Mouse (Mus musculus) erythroblast, embryonic 14.5 days (primary cell): Measurements from ENCODE around the gene Crybg1. TPM values are rescaled to one million over a fixed set of nuclear protein-coding genes. Genes with fewer than 3 reads are reported as not detected.

Experiments used
- H3K27me3 ChIP-seq: 2 replicates; pipeline ENCODE4 v1.6.1; 2012; ENCODE audit warnings: inconsistent platforms; ENCODE audit not compliant: control insufficient read depth
- H3K36me3 ChIP-seq: 2 replicates; pipeline ENCODE4 v1.6.1; 2012; ENCODE audit warnings: mild to moderate bottlenecking, inconsistent platforms; ENCODE audit not compliant: control insufficient read depth
- H3K4me1 ChIP-seq: 2 replicates; pipeline ENCODE4 v1.6.1; 2012; ENCODE audit warnings: inconsistent platforms; ENCODE audit not compliant: control insufficient read depth
- H3K4me3 ChIP-seq: replicated peaks from 2 replicates; pipeline ENCODE3; 2012; ENCODE audit warnings: moderate library complexity, mild to moderate bottlenecking, inconsistent platforms
- H3K9me3 ChIP-seq: 2 replicates; pipeline ENCODE4 v1.6.1; 2012; ENCODE audit warnings: low read length, inconsistent platforms, mixed read lengths; ENCODE audit not compliant: control insufficient read depth
- GATA1 ChIP-seq: IDR thresholded peaks from 2 replicates; pipeline ENCODE4 v1.6.1; 2012; ENCODE audit warnings: low read length, inconsistent platforms, mixed read lengths
- TAL1 ChIP-seq: IDR thresholded peaks from 3 replicates; pipeline ENCODE4 v1.6.1; 2012; ENCODE audit warnings: low read length, inconsistent platforms, mixed read lengths
- polyA plus RNA-seq: library from polyadenylated mRNA; stranded (reverse); fragments of >175 nt; gene quantifications from 2 replicates; pipeline ENCODE4 v1.2.3, GENCODE M21; 2012

Gene Crybg1
- polyA plus RNA-seq, 1 experiment, result 0.01 TPM

DNA sequence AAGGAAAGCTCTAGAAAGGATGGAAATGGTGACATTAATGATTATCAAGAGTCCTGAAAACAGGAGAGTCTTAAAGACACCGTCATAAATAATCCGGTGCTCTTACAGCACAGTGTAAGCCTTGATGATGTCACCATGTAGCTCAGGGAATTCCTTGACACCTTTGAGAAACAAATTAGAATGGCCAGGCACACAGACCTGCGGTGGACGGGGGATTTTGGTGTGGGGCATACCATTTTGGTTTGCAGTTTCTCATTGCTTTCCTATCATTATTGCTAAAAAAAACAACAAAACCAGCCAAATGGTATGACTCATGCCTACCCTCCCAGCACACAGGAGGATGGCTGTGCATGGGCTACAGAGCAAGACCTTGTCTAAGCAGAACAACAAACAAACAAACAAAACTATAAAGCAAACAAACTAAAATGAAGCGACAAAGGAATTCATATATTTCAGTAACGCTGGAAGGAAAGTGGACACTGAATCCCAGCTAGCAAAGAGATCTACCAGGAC is 82.7 kb downstream of the Crybg1 start:
- H3K4me1 ChIP-seq, result peaks cover 7% of the 10 kb centered on the region
- H3K4me3 ChIP-seq, result no peak overlapping the region
- no peaks in the 10 kb centered on the region for H3K9me3 ChIP-seq
- H3K36me3 ChIP-seq, result no peaks in the 10 kb centered on the region
- no peaks in the 10 kb centered on the region for H3K27me3 ChIP-seq
- TF ChIP-seq GATA1 (no peak), TAL1 (no peak)

DNA sequence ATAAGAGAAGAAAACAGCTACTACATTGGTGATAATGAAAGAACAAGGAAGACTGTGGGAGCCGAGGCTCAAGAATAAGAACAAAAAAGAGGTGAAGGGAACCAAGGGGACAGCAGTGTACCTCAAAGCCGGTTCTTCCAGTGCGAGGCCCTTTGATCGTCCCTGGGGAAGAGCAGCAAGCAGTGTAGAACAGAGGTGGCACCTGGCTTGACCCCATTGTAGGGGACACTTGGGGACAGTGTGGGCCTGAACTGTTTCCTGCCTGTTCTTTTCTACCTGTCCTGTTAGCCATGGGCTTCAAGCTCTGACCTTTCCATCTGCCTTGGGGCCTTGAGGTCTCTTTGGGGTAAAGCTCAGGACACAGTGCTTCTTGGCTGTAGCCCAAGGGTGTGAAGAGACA is 85.7 kb downstream of the Crybg1 start:
- Histone ChIP-seq H3K4me3 (no peak overlapping the region), H3K4me1 (no peaks in the 10 kb centered on the region), H3K36me3 (no peaks in the 10 kb centered on the region), H3K9me3 (no peaks in the 10 kb centered on the region), H3K27me3 (no peaks in the 10 kb centered on the region)
- TF ChIP-seq GATA1, result no peak
- TF ChIP-seq TAL1, result no peak

DNA sequence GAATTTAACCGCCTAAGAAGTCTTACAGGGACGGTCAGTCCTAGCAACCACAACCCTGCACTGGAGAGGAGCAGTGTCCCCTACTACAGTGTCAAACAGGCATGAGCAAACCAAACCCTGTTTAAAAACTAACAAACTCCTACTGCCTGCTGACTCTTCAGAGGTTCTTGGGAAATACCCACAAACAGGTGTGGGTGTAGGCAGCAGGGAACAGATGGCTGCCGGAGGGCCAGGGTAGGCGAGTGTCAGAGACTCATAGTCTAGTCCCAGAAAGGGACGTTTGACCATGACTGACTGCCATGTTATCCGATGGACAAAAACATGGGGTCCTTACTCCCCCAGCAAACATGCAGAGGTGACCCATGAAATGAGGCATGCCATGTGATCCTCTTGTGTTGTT is 97.7 kb downstream of the Crybg1 start:
- Histone ChIP-seq H3K36me3 (no peaks in the 10 kb centered on the region), H3K9me3 (no peaks in the 10 kb centered on the region), H3K4me3 (no peak overlapping the region), H3K27me3 (no peaks in the 10 kb centered on the region), H3K4me1 (no peaks in the 10 kb centered on the region)
- no peak for TF ChIP-seq TAL1
- TF ChIP-seq GATA1, result no peak

GRCm38 (mm10) chr10:44044727-44045126 is 103.9 kb downstream of the Crybg1 start:
- Histone ChIP-seq H3K9me3 (no peaks in the 10 kb centered on the region), H3K4me3 (no peak overlapping the region)
- no peak for TF ChIP-seq TAL1
- TF ChIP-seq GATA1, result no peak

GRCm38 (mm10) chr10:44043630-44044029 is 105.0 kb downstream of the Crybg1 start:
- H3K4me3 ChIP-seq, result no peak overlapping the region
- no peaks in the 10 kb centered on the region for H3K4me1 ChIP-seq
- H3K36me3 ChIP-seq, result no peaks in the 10 kb centered on the region
- TF ChIP-seq TAL1, result no peak
- no peak for TF ChIP-seq GATA1
- no peaks in the 10 kb centered on the region for H3K9me3 ChIP-seq
- no peaks in the 10 kb centered on the region for H3K27me3 ChIP-seq

More at GRCm38 (mm10) chr10:44044727-44045126, 103.9 kb downstream of the Crybg1 start:
- H3K36me3 ChIP-seq, result no peaks in the 10 kb centered on the region
- H3K27me3 ChIP-seq, result no peaks in the 10 kb centered on the region
- H3K4me1 ChIP-seq, result no peaks in the 10 kb centered on the region

- Histone ChIP-seq H3K27me3 (no peaks in the 10 kb centered on the region), H3K4me1 (no peaks in the 10 kb centered on the region), H3K4me3 (no peak overlapping the region), H3K9me3 (no peaks in the 10 kb centered on the region), H3K36me3 (no peaks in the 10 kb centered on the region)
- no peak for TF ChIP-seq GATA1
- no peak for TF ChIP-seq TAL1
These were observed 109.5 kb downstream of the Crybg1 start for GRCm38 (mm10) chr10:44039185-44039584.

GRCm38 (mm10) chr10:44037918-44038544 is 110.6 kb downstream of the Crybg1 start:
- TF ChIP-seq TAL1 (no peak), GATA1 (no peak)
- H3K4me3 ChIP-seq, result no peak overlapping the region
- no peaks in the 10 kb centered on the region for H3K9me3 ChIP-seq
- no peaks in the 10 kb centered on the region for H3K27me3 ChIP-seq
- no peaks in the 10 kb centered on the region for H3K4me1 ChIP-seq
- H3K36me3 ChIP-seq, result no peaks in the 10 kb centered on the region

DNA sequence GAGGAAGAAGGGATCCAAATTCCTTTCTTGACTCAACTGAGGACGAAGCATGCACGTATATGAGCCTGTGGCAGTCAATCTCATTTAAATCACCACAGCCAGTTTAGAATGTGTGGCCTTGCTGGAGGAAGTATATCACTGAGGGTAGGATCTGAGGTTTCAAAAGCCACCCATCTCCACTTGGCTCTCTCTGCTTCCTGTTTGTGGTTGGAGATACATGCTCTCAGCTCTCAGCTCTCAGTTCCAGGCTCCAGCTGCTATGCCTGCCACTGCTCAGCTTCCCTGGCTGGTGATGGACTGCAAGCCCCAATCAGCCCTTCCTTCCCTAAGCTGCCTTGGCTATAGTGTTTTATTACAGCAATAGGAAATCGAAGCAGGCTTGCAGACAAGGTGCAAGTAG is 119.1 kb downstream of the Crybg1 start:
- H3K4me1 ChIP-seq, result no peaks in the 10 kb centered on the region
- H3K36me3 ChIP-seq, result no peaks in the 10 kb centered on the region
- no peak overlapping the region for H3K4me3 ChIP-seq
- no peak for TF ChIP-seq GATA1
- no peak for TF ChIP-seq TAL1
- no peaks in the 10 kb centered on the region for H3K27me3 ChIP-seq
- no peaks in the 10 kb centered on the region for H3K9me3 ChIP-seq

- Histone ChIP-seq H3K4me1 (no peaks in the 10 kb centered on the region), H3K4me3 (no peak overlapping the region), H3K9me3 (no peaks in the 10 kb centered on the region), H3K27me3 (no peaks in the 10 kb centered on the region), H3K36me3 (no peaks in the 10 kb centered on the region)
- TF ChIP-seq TAL1, result no peak
- TF ChIP-seq GATA1, result no peak
These were observed 121.4 kb downstream of the Crybg1 start for GRCm38 (mm10) chr10:44027226-44027625.

DNA sequence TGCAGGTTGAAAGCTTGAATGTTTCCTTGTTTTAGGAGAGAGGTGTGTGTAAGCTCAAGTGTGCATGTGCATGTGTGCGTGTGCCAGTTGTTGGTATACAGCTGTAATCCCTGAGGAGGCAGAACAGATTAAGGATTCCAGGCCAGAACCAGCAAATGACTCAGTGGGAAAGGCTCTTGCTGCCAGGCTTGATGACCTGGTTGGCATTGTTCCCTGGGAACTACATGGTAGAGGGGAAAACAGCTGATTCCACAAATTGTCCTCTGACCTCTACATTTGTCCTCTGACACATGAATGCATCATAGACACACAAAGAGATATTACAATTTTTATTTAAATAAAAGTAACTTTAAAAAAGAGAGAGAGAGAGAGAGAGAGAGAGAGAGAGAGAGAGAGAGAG is 122.5 kb downstream of the Crybg1 start:
- H3K9me3 ChIP-seq, result no peaks in the 10 kb centered on the region
- no peaks in the 10 kb centered on the region for H3K36me3 ChIP-seq
- no peaks in the 10 kb centered on the region for H3K4me1 ChIP-seq
- H3K27me3 ChIP-seq, result no peaks in the 10 kb centered on the region
- H3K4me3 ChIP-seq, result no peak overlapping the region
- no peak for TF ChIP-seq TAL1
- no peak for TF ChIP-seq GATA1
